8 mouse cellular contexts compared by ENCODE assay signal in the genomic region with DNA sequence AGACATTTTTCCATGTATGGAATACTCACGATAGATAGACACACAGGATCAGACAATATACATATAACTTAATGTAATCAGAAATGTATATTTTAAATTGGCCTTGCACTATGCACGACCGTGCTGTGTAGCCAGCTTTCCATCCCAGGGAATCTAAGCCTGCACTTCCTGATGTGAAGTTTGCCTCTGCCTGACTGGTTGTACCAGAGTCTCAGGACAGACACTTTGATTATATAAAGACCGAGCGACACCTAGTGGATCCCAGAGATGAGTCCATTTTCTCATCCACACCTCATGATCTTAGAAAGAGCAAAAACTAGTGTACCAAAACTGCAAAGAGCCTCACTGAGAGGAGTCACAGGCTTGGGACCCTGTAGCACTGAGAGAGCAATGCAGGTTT. TPM values are rescaled to one million over a fixed set of nuclear protein-coding genes. Genes with fewer than 3 reads are reported as not detected.
DNase-seq lines count a peak whose midpoint lies in the region; ATAC-seq and TF ChIP-seq lines count a peak whose summit lies in the region.

No protein-coding gene starts in this region.

- H3K36me3 ChIP-seq in midbrain, postnatal 0 days (ENCODE audit: insufficient read depth, low read length): peaks cover 2% of the 10 kb centered on the region; the same call in 1 of the 2 replicates

- peak; percentile 89 for TF ChIP-seq CTCF in midbrain, postnatal 0 days (IDR thresholded peaks at IDR 0.05)

- DNase-seq in 3T3-L1 (ENCODE audit: low read depth, low spot score) (peak; percentile 92), ZHBTc4 (ENCODE audit: low read depth, low spot score) (peak; percentile 83)
- peak; percentile 87 for DNase-seq in embryo, embryonic 10.5 days (ENCODE audit: low spot score)
- DNase-seq in heart, adult 18-20 months: peak; percentile 68 to 81
- peak; percentile 47 for DNase-seq in kidney, adult 18-20 months
- peak; percentile 68 to 82 for DNase-seq in left cerebral cortex, postnatal 25 days (ENCODE audit: low spot score in 2 of 2)
- DNase-seq in midbrain, postnatal 0 days (ENCODE audit: low spot score): peak; percentile 91
- peak; percentile 23 for DNase-seq in thymus, postnatal 14 days

- H3K27me3 ChIP-seq in midbrain, postnatal 0 days (ENCODE audit: insufficient read depth, low read length): no peaks in the 10 kb centered on the region

- H3K4me1 ChIP-seq in midbrain, postnatal 0 days (ENCODE audit: insufficient read depth, low read length): no peaks in the 10 kb centered on the region

- H3K9ac ChIP-seq in midbrain, postnatal 0 days (replicated peaks; ENCODE audit: low read length, poor library complexity, severe bottlenecking): no peak overlapping the region

- H3K9me3 ChIP-seq in midbrain, postnatal 0 days (ENCODE audit: low read length): no peaks in the 10 kb centered on the region

- H3K4me2 ChIP-seq in midbrain, postnatal 0 days (ENCODE audit: low read depth, low read length, poor library complexity, severe bottlenecking): no peak overlapping the region

- 34% methylated on average over 5 of the region's 5 CpGs for WGBS in midbrain, postnatal 0 days

- H3K27ac ChIP-seq in midbrain, postnatal 0 days (ENCODE audit: low read depth, low read length): no peak overlapping the region

- no peak overlapping the region for H3K4me3 ChIP-seq in midbrain, postnatal 0 days (ENCODE audit: low read depth, low read length)

- peak; percentile 68 for ATAC-seq in midbrain, postnatal 0 days (ENCODE audit: low FRiP score)

- intact Hi-C loops in left cerebral cortex, postnatal 25 days (cut with DNase I): loop anchor here (1.0 kb wide), 1 partner anchor 243 kb away; no protein-coding TSS in a partner anchor

RNA-seq across cellular contexts. Expression of gene Agbl3, which starts 25.8 kb away (rescaled TPM):
- total RNA-seq in heart, adult 18-20 months (2021): 1 to 10 TPM; 4.2 to 4.9 TPM
- 10 to 100 TPM; 15.6 to 16.7 TPM for total RNA-seq in left cerebral cortex, postnatal 25 days (2021)
- 20.7 and 23.7 TPM in 2 replicates for total RNA-seq in midbrain, postnatal 0 days (2014; rRNA removed)
- polyA plus RNA-seq in midbrain, postnatal 0 days (2015; fragmentation: Nextera tagmentation; extraction: Ambion mirVana): 23.3 and 25.0 TPM in 2 replicates

Comparison
In these comparisons a context has a peak if more than half of its experiments do, and no peak if none do; other contexts are left out.
1. DNase-seq: peak in every context shown above with its lines; median percentile 92 in 3T3-L1; 91 in midbrain, postnatal 0 days; 87 in embryo, embryonic 10.5 days; 83 in ZHBTc4; 75 in left cerebral cortex, postnatal 25 days; 74 in heart, adult 18-20 months; 47 in kidney, adult 18-20 months; 23 in thymus, postnatal 14 days.